Mouse (Mus musculus) heart, postnatal 0 days (tissue): ENCODE data around the gene Cabp2.

Experiments
- CTCF ChIP-seq: IDR thresholded peaks from 2 replicates; pipeline ENCODE4 v1.5.1; 2016; ENCODE audit warnings: antibody characterized with exemption, control low read depth, low read depth
- EP300 ChIP-seq: IDR thresholded peaks from 2 replicates; pipeline ENCODE4 v1.6.1; 2016; ENCODE audit warnings: antibody characterized with exemption, low read depth

- TF ChIP-seq CTCF (no peak), EP300 (no peak)
Measured at GRCm38 (mm10) chr19:4104675-4105194, 23.4 kb downstream of the Cabp2 start.
